Mouse (Mus musculus) forelimb bud, embryonic 11.5 days (tissue): ENCODE measurements around the gene Arl8a.
"Not testable (repeated sequence)": the region's sequence is repeated elsewhere in the genome, so short reads cannot be mapped to it uniquely, and the experiment has no call there.

Experiments used
- DNase-seq: peaks from one replicate; pipeline ENCODE4 v3.0.0-alpha.2; 2012; ENCODE audit warnings: low read depth, low spot score

Gene Arl8a

DNA sequence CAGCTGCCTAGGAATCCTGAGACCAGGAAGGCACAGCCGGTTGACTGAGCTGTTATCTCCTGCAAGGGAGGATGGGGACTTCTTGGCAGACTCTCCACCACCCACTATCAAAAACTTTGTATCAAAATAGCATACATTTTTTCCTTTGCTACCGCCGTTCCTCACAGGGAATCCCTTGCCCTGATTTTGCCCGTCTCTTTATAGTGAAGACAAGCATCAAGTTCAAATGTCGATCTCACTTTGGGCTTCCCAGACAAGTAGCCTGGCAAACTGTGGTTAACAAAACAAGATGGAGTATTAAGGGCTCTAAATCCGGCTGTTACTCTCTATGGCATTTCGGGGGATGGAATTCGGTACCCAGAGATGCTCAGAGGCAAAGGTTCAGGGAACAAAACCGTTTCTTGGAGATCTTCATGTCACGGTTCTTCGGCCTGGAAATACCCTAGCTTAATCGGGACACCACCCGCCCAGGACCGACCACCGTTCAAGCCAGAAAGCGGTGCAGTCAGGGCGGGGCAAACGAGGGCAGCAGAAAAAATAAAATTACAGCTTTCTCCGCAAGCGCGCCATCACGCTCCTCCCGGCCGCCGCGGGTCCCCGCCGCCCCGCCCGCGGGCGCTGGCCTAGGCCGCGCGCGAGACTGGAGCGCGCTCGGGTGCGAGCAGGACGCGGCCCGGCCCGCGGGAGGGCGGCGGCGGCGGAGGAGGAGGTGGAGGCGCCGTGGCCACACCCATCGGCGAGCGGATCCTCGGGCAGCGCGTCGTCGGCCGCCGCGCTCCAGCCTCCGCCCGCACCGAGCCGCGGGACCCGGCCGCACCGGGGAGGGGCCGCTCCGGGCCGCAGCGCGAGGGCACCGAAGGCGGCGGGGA, at the start of gene Arl8a:
Gene Arl8a (plus strand): TSS at position 748 of the 869 bp plus-strand sequence.
- DNase-seq = peak; percentile 57

DNA sequence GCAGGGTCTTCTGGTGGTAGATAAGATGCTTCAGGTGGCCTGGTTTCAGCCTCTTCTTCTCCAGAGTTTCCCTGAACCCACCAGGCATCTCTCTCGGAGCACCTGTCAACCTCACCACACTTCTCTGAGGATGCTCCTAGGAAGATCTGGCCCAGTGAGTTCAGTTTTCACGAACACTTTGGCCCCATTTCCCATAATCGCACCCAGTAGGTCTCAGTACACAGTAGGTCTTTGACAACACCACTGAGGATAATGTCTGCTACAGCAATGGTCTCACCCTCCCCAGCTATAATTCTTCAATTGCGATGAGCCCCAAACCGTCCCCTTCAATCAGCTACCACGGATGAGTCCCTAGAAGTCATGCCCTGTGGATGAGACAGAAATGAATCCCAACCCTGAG, 49.2 kb upstream of the Arl8a start:
- no peak for DNase-seq

- no peak for DNase-seq
These were observed 48.2 kb upstream of the Arl8a start for GRCm38 (mm10) chr1:135098441-135098840.

DNA sequence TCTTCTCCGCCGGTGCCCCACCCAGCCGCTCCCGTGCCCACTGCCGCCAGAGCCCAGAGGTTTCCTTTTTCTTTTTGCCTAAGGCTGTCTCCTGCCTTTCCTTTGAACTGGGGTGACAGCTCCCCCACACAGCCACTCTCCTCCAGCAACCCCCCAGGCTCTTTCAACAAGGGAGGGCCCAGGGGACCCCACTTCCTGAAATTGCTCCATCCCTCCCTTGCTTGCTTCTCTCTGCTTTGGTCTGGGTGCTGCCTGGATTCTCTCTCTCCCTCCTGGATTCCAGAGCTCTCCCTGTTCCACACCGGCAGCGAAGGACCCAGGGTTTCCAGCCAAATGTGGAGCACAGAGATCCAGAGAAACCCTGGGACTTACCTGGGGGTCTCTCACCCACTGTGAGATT, 46.2 kb upstream of the Arl8a start:
- no peak for DNase-seq

GRCm38 (mm10) chr1:135105124-135105523, 41.5 kb upstream of the Arl8a start, which contains the start of gene Lgr6:
Lgr6 (minus strand) TSS chr1:135105276.
- DNase-seq = no peak

GRCm38 (mm10) chr1:135105951-135106350, 40.7 kb upstream of the Arl8a start:
- peak; percentile 78 for DNase-seq

- DNase-seq = peak; percentile 53
These were observed 38.0 kb upstream of the Arl8a start for GRCm38 (mm10) chr1:135108611-135109010.

DNA sequence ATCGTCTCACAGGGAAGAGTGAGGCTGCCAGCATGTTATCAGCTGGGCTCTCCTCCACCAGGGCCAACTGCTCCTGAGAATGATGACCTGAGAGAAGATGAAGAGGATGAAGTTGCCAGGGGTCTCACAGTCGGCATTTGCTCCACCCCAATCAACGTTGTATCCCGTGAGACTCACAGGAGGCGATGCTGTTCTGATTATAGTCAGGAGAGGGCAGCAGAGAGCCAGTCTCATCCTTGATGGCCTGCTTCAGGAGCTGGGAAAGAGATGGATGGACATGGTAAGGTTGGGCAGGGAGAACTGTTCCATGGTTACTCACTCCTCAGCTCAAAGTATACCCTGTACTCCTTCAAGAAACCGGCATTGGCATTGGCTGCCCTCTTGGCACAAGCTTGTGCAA, 36.5 kb upstream of the Arl8a start:
- peak; percentile 70 for DNase-seq

GRCm38 (mm10) chr1:135111271-135111670, 35.4 kb upstream of the Arl8a start:
- DNase-seq = not testable (repeated sequence)

DNA sequence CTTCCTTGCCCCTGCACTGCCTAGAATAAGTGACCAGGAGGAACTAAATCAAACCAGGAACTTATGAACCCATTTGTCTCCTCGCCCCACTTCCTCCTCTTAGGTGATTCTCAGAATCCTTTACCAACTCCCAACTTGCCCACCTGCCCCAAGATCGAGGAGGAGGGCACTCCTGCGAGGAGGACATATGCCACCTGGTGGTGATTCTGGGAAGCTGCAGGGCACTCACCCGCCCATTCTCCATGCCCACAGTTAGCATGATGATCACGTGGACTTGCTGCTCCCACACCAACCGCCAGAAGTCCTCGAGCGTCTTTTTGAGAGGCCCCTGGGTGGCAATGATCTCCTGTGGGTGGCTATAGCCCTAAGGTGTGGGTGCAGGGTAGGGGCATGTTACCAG, 34.0 kb upstream of the Arl8a start:
- peak; percentile 69 for DNase-seq

GRCm38 (mm10) chr1:135124573-135125363, 21.9 kb upstream of the Arl8a start:
- no peak for DNase-seq

DNA sequence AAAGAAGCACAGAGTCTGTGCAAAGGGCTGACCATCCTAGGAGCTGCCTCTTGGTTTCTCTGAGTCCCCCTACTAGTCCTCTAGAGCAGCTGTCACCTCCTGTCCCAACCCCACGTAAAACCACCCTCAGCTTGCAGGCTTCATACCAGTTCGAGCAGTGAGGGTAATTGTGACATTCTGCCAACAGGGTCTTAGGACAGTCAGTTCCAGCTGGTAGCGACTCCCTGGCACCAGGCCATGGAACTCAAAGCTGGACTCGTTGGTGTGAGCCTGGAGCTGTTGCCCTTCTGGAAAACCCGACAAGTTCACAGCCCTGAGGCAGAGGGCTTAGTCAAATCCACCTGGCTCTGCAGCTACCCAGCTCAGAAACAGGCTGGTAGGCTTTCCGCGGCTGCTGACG, 20.6 kb upstream of the Arl8a start:
- no peak for DNase-seq

GRCm38 (mm10) chr1:135126443-135127027, 20.1 kb upstream of the Arl8a start:
- peak; percentile 57 for DNase-seq

DNA sequence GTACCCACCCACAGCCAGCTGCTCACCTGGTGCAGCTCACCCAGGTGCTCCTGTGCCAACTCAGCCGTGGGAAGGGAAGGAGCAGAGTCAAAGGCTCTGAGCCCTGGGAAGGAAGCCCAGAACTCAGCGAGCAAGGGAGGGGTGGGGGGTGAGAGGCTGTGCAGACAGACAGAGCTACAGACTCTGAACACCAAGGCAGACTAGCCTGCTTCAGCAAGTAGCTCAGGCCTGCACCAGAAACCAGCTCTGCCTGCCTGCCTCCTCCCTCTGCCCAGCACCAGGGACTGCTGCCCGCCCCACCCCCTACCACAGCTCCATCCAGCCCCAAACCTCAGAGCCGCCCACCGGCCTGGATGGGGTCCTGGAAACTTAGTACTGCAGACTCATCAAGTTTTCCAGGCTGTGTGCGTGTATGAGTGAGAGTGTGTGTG, 18.6 kb upstream of the Arl8a start:
- DNase-seq = no peak

DNA sequence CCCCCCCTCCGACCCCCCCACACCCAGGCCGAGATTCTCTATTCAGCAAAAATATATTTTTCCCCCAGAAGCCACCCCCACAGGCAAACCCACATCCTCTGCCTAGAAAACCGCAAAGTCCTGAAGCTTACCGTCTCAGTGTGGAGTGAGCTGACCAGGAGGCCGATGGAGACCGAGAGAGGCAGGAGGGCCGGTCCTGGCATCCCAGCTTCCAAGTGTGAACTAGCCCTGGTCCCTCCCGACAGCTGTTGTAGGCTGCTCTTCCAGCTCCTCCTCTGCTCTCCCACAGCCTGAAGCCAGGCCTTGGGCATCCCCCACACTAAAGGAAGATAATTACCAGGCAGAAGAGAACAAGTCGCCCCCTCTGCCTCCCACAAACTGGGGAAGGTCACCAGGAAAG, 17.6 kb upstream of the Arl8a start:
- DNase-seq = no peak

GRCm38 (mm10) chr1:135129543-135130183, 17.0 kb upstream of the Arl8a start:
- DNase-seq = no peak

GRCm38 (mm10) chr1:135130376-135131018, 16.1 kb upstream of the Arl8a start:
- DNase-seq = no peak

DNA sequence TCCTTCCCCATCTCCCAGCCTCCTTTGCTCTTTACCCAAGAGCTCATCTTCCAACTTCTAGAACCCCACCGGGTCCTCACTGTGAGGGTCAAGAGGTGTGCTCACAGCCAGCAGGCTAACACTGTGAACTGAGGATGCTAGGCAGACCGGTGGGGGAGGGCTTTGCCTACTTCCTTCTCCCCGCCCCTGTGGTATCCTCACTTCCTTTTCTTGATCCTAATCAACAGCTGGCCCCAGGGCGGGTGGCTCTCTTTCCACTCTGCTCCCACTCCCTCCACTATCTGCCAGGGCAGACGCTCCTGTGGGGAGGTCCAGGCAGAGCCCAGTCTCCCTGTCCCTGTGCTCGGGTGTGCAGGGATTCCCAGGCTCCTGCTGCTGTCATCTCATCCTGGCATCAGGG, 15.6 kb upstream of the Arl8a start:
- no peak for DNase-seq

DNA sequence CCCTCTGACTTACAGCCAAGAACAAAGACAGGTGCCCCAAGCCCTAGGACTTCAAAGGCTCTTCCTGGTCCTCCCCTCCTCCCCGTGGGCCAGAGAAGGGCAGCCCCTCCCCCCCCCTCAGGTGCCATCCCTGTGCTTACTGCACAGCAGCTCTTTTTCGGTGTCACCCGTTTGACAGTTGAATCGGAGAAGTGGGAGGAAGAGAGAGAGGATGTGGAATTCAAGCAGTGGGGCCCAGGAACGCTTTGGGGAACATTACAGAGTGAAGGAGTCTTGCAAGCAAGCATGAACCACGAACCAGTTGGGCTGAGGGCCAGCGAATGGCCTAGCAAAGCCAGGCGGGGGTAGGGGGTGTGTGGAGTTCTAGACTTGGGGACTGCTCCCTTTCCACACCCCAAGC, 15.1 kb upstream of the Arl8a start:
- no peak for DNase-seq

- DNase-seq = no peak
These were observed 14.2 kb upstream of the Arl8a start, which contains the start of gene Ptpn7 for GRCm38 (mm10) chr1:135132473-135132872. Ptpn7 (plus strand) TSS chr1:135132700.

DNA sequence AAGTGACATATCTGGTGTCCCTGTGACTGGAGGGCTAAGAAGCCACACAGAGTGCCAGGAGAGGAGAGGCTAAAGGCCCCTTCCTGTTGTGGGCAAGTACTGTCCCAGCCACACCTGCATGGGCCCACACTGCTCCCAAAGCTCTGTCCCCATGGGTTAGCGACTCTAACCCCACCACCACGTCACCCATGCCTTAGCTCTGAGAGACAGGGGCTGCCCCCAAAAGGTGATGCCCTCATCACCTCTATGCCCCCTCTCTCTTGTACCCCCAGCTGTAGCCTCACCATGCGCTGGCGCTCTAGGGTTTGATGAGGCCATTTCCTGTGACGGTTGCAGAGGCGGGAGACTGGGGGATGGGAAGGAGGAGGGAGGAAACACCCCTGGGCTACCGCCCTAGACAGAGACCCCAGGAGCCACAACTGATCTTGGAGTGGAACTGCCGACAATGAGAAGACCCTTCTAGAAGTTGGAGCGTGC, 13.7 kb upstream of the Arl8a start:
- no peak for DNase-seq
